Mouse (Mus musculus) embryo, embryonic 9.5 days (tissue): ENCODE measurements around the gene Ptbp3.

ENCODE experiments used
- DNase-seq: peaks from one replicate; pipeline ENCODE4 v3.0.0-alpha.2; 2017; ENCODE audit errors: extremely low spot score

The Ptbp3 gene

GRCm38 (mm10) chr4:59505481-59505880 is 43.7 kb downstream of the Ptbp3 start:
- DNase-seq: peak; percentile 2

GRCm38 (mm10) chr4:59491097-59491496 is 58.1 kb downstream of the Ptbp3 start:
- DNase-seq: no peak

GRCm38 (mm10) chr4:59471306-59471705 is 77.9 kb downstream of the Ptbp3 start:
- no peak for DNase-seq

GRCm38 (mm10) chr4:59465449-59465848 is 83.7 kb downstream of the Ptbp3 start:
- DNase-seq: no peak

GRCm38 (mm10) chr4:59464661-59465060 is 84.5 kb downstream of the Ptbp3 start:
- no peak for DNase-seq

GRCm38 (mm10) chr4:59462494-59462893 is 86.7 kb downstream of the Ptbp3 start:
- DNase-seq: no peak

- no peak for DNase-seq
Observed at GRCm38 (mm10) chr4:59461116-59461727, 87.9 kb downstream of the Ptbp3 start.

- DNase-seq: no peak
Observed at GRCm38 (mm10) chr4:59459216-59459955, 89.8 kb downstream of the Ptbp3 start.

- DNase-seq: no peak
Observed at GRCm38 (mm10) chr4:59457941-59458340, 91.2 kb downstream of the Ptbp3 start.

- DNase-seq: no peak
Observed at GRCm38 (mm10) chr4:59457091-59457490, 92.1 kb downstream of the Ptbp3 start.

- DNase-seq: no peak
Observed at GRCm38 (mm10) chr4:59455465-59455864, 93.7 kb downstream of the Ptbp3 start.

- no peak for DNase-seq
Observed at GRCm38 (mm10) chr4:59454046-59454445, 95.1 kb downstream of the Ptbp3 start.

GRCm38 (mm10) chr4:59452503-59452933 is 96.6 kb downstream of the Ptbp3 start:
- no peak for DNase-seq

GRCm38 (mm10) chr4:59450906-59451305 is 98.3 kb downstream of the Ptbp3 start:
- DNase-seq: no peak

GRCm38 (mm10) chr4:59450234-59450854 is 98.8 kb downstream of the Ptbp3 start:
- DNase-seq: no peak

GRCm38 (mm10) chr4:59447296-59447695 is 101.9 kb downstream of the Ptbp3 start:
- no peak for DNase-seq

- no peak for DNase-seq
Observed at GRCm38 (mm10) chr4:59445516-59445915, 103.6 kb downstream of the Ptbp3 start.

- DNase-seq: no peak
Observed at GRCm38 (mm10) chr4:59444994-59445393, 104.2 kb downstream of the Ptbp3 start.

- no peak for DNase-seq
Observed at GRCm38 (mm10) chr4:59444085-59444484, 105.1 kb downstream of the Ptbp3 start.

- DNase-seq: no peak
Observed at GRCm38 (mm10) chr4:59441265-59441664, 107.9 kb downstream of the Ptbp3 start.

GRCm38 (mm10) chr4:59439960-59440359 is 109.2 kb downstream of the Ptbp3 start:
- DNase-seq: no peak

GRCm38 (mm10) chr4:59439041-59439440 is 110.1 kb downstream of the Ptbp3 start:
- no peak for DNase-seq
